Mouse (Mus musculus) MEL (cell line): ENCODE measurements around the gene Kcnc3.

Source experiments
- BHLHE40 ChIP-seq: IDR thresholded peaks from 2 replicates; pipeline ENCODE4 v1.6.1; 2012; ENCODE audit warnings: low read depth, mild to moderate bottlenecking, inconsistent platforms, low read length, improper control_type of control experiment, borderline replicate concordance
- CHD2 ChIP-seq: IDR thresholded peaks from 2 replicates; pipeline ENCODE4 v1.6.1; 2011; ENCODE audit warnings: low read length, improper control_type of control experiment
- CTCF ChIP-seq, 3 experiments: IDR thresholded peaks in 2 of 3; conservative IDR thresholded peaks in 1 of 3; 2 replicates each; pipeline ENCODE4 v1.5.1; 2011 to 2012; ENCODE audit warnings: low read length in 3 of 3, low read depth in 2 of 3, mild to moderate bottlenecking in 2 of 3, improper control_type of control experiment in 1 of 3, inconsistent platforms in 1 of 3, mixed read lengths in 1 of 3, moderate library complexity in 1 of 3; ENCODE audit not compliant: control insufficient read depth in 1 of 3, insufficient read depth in 1 of 3, poor library complexity in 1 of 3, severe bottlenecking in 1 of 3
- EP300 ChIP-seq, 2 experiments: IDR thresholded peaks; 2 replicates each; pipeline ENCODE4 v1.6.1; 2011; ENCODE audit warnings: improper control_type of control experiment in 2 of 2, low read length in 2 of 2, low read depth in 1 of 2, mild to moderate bottlenecking in 1 of 2
- GABPA ChIP-seq: IDR thresholded peaks from 2 replicates; pipeline ENCODE4 v1.6.1; 2012; ENCODE audit warnings: low read depth, mild to moderate bottlenecking, inconsistent platforms, low read length, improper control_type of control experiment, moderate library complexity
- MAX ChIP-seq: IDR thresholded peaks from 2 replicates; pipeline ENCODE4 v1.6.1; 2011; ENCODE audit warnings: low read length, improper control_type of control experiment
- MYC ChIP-seq: IDR thresholded peaks from 2 replicates; pipeline ENCODE4 v1.6.1; 2011; ENCODE audit warnings: low read depth, mild to moderate bottlenecking, low read length, improper control_type of control experiment, moderate library complexity
- RAD21 ChIP-seq: IDR thresholded peaks from 2 replicates; pipeline ENCODE4 v1.6.1; 2011; ENCODE audit warnings: mild to moderate bottlenecking, low read depth, low read length, improper control_type of control experiment
- SIN3A ChIP-seq: IDR thresholded peaks from 2 replicates; pipeline ENCODE4 v1.6.1; 2012; ENCODE audit warnings: low read length, improper control_type of control experiment, inconsistent platforms
- TBP ChIP-seq: IDR thresholded peaks from 2 replicates; pipeline ENCODE4 v1.8.0; 2011; ENCODE audit warnings: low read depth, low read length, improper control_type of control experiment
- ZNF384 ChIP-seq: IDR thresholded peaks from 2 replicates; pipeline ENCODE4 v1.6.1; 2012; ENCODE audit warnings: low read depth, mild to moderate bottlenecking, inconsistent platforms, low read length, improper control_type of control experiment

GRCm38 (mm10) chr7:44585606-44586005 is 4.9 kb upstream of the Kcnc3 start:
- TF ChIP-seq MYC (no peak), CTCF (IDR thresholded peaks at IDR 0.05 in 2 of 3, conservative IDR thresholded peaks at IDR 0.05 in 1 of 3; ENCODE audit: control insufficient read depth in 1 of 3, insufficient read depth in 1 of 3, low read depth in 2 of 3, low read length in 3 of 3, poor library complexity in 1 of 3, severe bottlenecking in 1 of 3) (no peak), TBP (no peak), EP300 (IDR thresholded peaks at IDR 0.05; ENCODE audit: low read depth in 1 of 2, low read length in 2 of 2) (no peak), ZNF384 (no peak), CHD2 (no peak), RAD21 (no peak), BHLHE40 (no peak), GABPA (no peak), SIN3A (no peak), MAX (no peak)
